Mouse (Mus musculus): ENCODE measurements around the gene Adgrf5. TPM values are rescaled to one million over a fixed set of nuclear protein-coding genes. Genes with fewer than 3 reads are reported as not detected.

Adgrf5 gene
- total and polyA plus RNA-seq, 3 experiments: not detected

GRCm38 (mm10) chr17:43472558-43472957 lies 112.3 kb downstream of the Adgrf5 start:
- TF ChIP-seq SMC3 (IDR thresholded peaks at IDR 0.05; ENCODE audit: low read depth, low read length) (no peak), ETS1 (conservative IDR thresholded peaks at IDR 0.05; ENCODE audit: low read depth, low read length) (no peak), MAX (IDR thresholded peaks at IDR 0.05; ENCODE audit: low read length) (no peak), EP300 (IDR thresholded peaks at IDR 0.05; ENCODE audit: low read length) (no peak), E2F4 (IDR thresholded peaks at IDR 0.05; ENCODE audit: insufficient replicate concordance, low read depth, low read length) (no peak), BHLHE40 (IDR thresholded peaks at IDR 0.05; ENCODE audit: low read depth, low read length) (no peak), UBTF (IDR thresholded peaks at IDR 0.05; ENCODE audit: low read depth, low read length) (no peak)
- in situ Hi-C loops (cut with MboI; ENCODE audit: low pct_ligation_motif_present, low pct_unique_long_range_greater_than_20kb, low sequenced_read_pairs) (loop anchor here (25.0 kb wide), 1 partner anchor 210 kb away; the partner anchor contains the start of gene Adgrf1), dilution Hi-C loops (cut with MboI; ENCODE audit: extremely low pct_ligation_motif_present, extremely low pct_unique_long_range_greater_than_20kb, low sequenced_read_pairs) (no loop called here)
- Histone ChIP-seq H3K4me2 (ENCODE audit: insufficient read depth, low read depth, poor library complexity, severe bottlenecking) (no peak overlapping the region), H3K27ac (ENCODE audit: insufficient read depth, low read depth) (no peak overlapping the region), H3K4me3 (replicated peaks in 1 of 3; ENCODE audit: low read depth in 2 of 3, low read length in 2 of 3, poor library complexity in 1 of 3) (no peak overlapping the region), H3K9ac (ENCODE audit: insufficient read depth, low read depth) (no peak overlapping the region), H3K4me1 (ENCODE audit: control insufficient read depth in 1 of 2, insufficient read depth in 2 of 2) (no peaks in the 10 kb centered on the region), H3K36me3 (replicated peaks in 1 of 2; ENCODE audit: control insufficient read depth in 1 of 2, insufficient read depth in 1 of 2, low read length in 1 of 2) (no peaks in the 10 kb centered on the region), H3K79me2 (replicated peaks; ENCODE audit: control insufficient read depth, extremely low read depth, insufficient read depth, poor library complexity, severe bottlenecking) (no peaks in the 10 kb centered on the region), H3K27me3 (replicated peaks) (no peaks in the 10 kb centered on the region), H3K9me3 (replicated peaks; ENCODE audit: low read length) (peaks cover 39% of the 10 kb centered on the region)
- DNase-seq (ENCODE audit: extremely low read depth): no peak

GRCm38 (mm10) chr17:43474775-43475174 lies 114.5 kb downstream of the Adgrf5 start:
- TF ChIP-seq JUN (IDR thresholded peaks at IDR 0.05; ENCODE audit: insufficient read depth, low read depth, low read length) (no peak), HCFC1 (IDR thresholded peaks at IDR 0.05; ENCODE audit: low read depth, low read length) (no peak), POLR2AphosphoS2 (IDR thresholded peaks at IDR 0.05; ENCODE audit: low read depth, low read length) (no peak), MAX (IDR thresholded peaks at IDR 0.05; ENCODE audit: low read length) (no peak), POLR2A (IDR thresholded peaks at IDR 0.05; ENCODE audit: low read depth, low read length) (no peak), USF1 (IDR thresholded peaks at IDR 0.05; ENCODE audit: low read depth, low read length) (no peak), GABPA (IDR thresholded peaks at IDR 0.05; ENCODE audit: insufficient replicate concordance, low read depth, low read length) (no peak)
- no peak for DNase-seq (ENCODE audit: extremely low read depth)
- Histone ChIP-seq H3K36me3 (replicated peaks in 1 of 2; ENCODE audit: control insufficient read depth in 1 of 2, insufficient read depth in 1 of 2, low read length in 1 of 2) (no peaks in the 10 kb centered on the region), H3K4me1 (ENCODE audit: control insufficient read depth in 1 of 2, insufficient read depth in 2 of 2) (no peaks in the 10 kb centered on the region), H3K4me3 (replicated peaks in 1 of 3; ENCODE audit: low read depth in 2 of 3, low read length in 2 of 3, poor library complexity in 1 of 3) (no peak overlapping the region), H3K27ac (ENCODE audit: insufficient read depth, low read depth) (no peak overlapping the region), H3K4me2 (ENCODE audit: insufficient read depth, low read depth, poor library complexity, severe bottlenecking) (no peak overlapping the region), H3K79me2 (replicated peaks; ENCODE audit: control insufficient read depth, extremely low read depth, insufficient read depth, poor library complexity, severe bottlenecking) (no peaks in the 10 kb centered on the region), H3K27me3 (replicated peaks) (no peaks in the 10 kb centered on the region), H3K9ac (ENCODE audit: insufficient read depth, low read depth) (no peak overlapping the region), H3K9me3 (replicated peaks; ENCODE audit: low read length) (peaks cover 45% of the 10 kb centered on the region)
- dilution Hi-C loops (cut with MboI; ENCODE audit: extremely low pct_ligation_motif_present, extremely low pct_unique_long_range_greater_than_20kb, low sequenced_read_pairs) (no loop called here), in situ Hi-C loops (cut with MboI; ENCODE audit: low pct_ligation_motif_present, low pct_unique_long_range_greater_than_20kb, low sequenced_read_pairs) (loop anchor here (25.0 kb wide), 1 partner anchor 212 kb away; the partner anchor contains the start of gene Adgrf1)

- Histone ChIP-seq H3K4me1 (ENCODE audit: control insufficient read depth in 1 of 2, insufficient read depth in 2 of 2) (no peaks in the 10 kb centered on the region), H3K4me3 (replicated peaks in 1 of 3; ENCODE audit: low read depth in 2 of 3, low read length in 2 of 3, poor library complexity in 1 of 3) (no peak overlapping the region), H3K79me2 (replicated peaks; ENCODE audit: control insufficient read depth, extremely low read depth, insufficient read depth, poor library complexity, severe bottlenecking) (no peaks in the 10 kb centered on the region), H3K27me3 (replicated peaks) (no peaks in the 10 kb centered on the region), H3K9ac (ENCODE audit: insufficient read depth, low read depth) (no peak overlapping the region), H3K4me2 (ENCODE audit: insufficient read depth, low read depth, poor library complexity, severe bottlenecking) (no peak overlapping the region), H3K9me3 (replicated peaks; ENCODE audit: low read length) (peaks cover 41% of the 10 kb centered on the region), H3K27ac (ENCODE audit: insufficient read depth, low read depth) (no peak overlapping the region), H3K36me3 (replicated peaks in 1 of 2; ENCODE audit: control insufficient read depth in 1 of 2, insufficient read depth in 1 of 2, low read length in 1 of 2) (no peaks in the 10 kb centered on the region)
- dilution Hi-C loops (cut with MboI; ENCODE audit: extremely low pct_ligation_motif_present, extremely low pct_unique_long_range_greater_than_20kb, low sequenced_read_pairs): no loop called here
- in situ Hi-C loops (cut with MboI; ENCODE audit: low pct_ligation_motif_present, low pct_unique_long_range_greater_than_20kb, low sequenced_read_pairs): no loop called here
- TF ChIP-seq RCOR1 (conservative IDR thresholded peaks at IDR 0.05; ENCODE audit: low read depth, low read length) (no peak), BHLHE40 (IDR thresholded peaks at IDR 0.05; ENCODE audit: low read depth, low read length) (no peak), SMC3 (IDR thresholded peaks at IDR 0.05; ENCODE audit: low read depth, low read length) (no peak), JUN (IDR thresholded peaks at IDR 0.05; ENCODE audit: insufficient read depth, low read depth, low read length) (no peak), ZC3H11A (IDR thresholded peaks at IDR 0.05; ENCODE audit: low read depth, low read length) (no peak), ZKSCAN1 (IDR thresholded peaks at IDR 0.05; ENCODE audit: borderline replicate concordance, low read depth, low read length) (no peak), CHD1 (IDR thresholded peaks at IDR 0.05; ENCODE audit: low read depth, low read length) (no peak), MAFK (IDR thresholded peaks at IDR 0.05; ENCODE audit: insufficient replicate concordance, low read length) (no peak), POLR2AphosphoS2 (IDR thresholded peaks at IDR 0.05; ENCODE audit: low read depth, low read length) (no peak), RAD21 (IDR thresholded peaks at IDR 0.05; ENCODE audit: low read depth, low read length) (no peak)
- no peak for DNase-seq (ENCODE audit: extremely low read depth)
These were observed 117.4 kb downstream of the Adgrf5 start for GRCm38 (mm10) chr17:43477621-43478020.

All from CH12.LX (cell line).